Mouse (Mus musculus) cortical plate, adult 2 months (tissue): Measurements from ENCODE around the gene Slx1b. TPM values are rescaled to one million over a fixed set of nuclear protein-coding genes. Genes with fewer than 3 reads are reported as not detected.
"Not testable (repeated sequence)": the region's sequence is repeated elsewhere in the genome, so short reads cannot be mapped to it uniquely, and the experiment has no call there.

Experiments
- H3K27ac ChIP-seq: fragments of 200-500 bp; 2 replicates; pipeline ENCODE4 v1.5.1; 2012; ENCODE audit warnings: low read length, control low read depth, inconsistent platforms; ENCODE audit not compliant: insufficient read depth
- H3K4me1 ChIP-seq: fragments of 200-500 bp; 2 replicates; pipeline ENCODE4 v1.6.1; 2011; ENCODE audit warnings: low read length; ENCODE audit not compliant: control insufficient read depth, insufficient read depth
- H3K4me3 ChIP-seq: fragments of 200-500 bp; 2 replicates; pipeline ENCODE4 v1.5.1; 2011; ENCODE audit warnings: mild to moderate bottlenecking, low read length, control low read depth; ENCODE audit not compliant: insufficient read depth
- CTCF ChIP-seq: fragments of 200-500 bp; IDR thresholded peaks from 2 replicates; pipeline ENCODE4 v1.5.1; 2011; ENCODE audit warnings: mild to moderate bottlenecking, control low read depth, low read length; ENCODE audit not compliant: insufficient read depth; ENCODE audit errors: extremely low read depth
- POLR2A ChIP-seq: fragments of 200-500 bp; IDR thresholded peaks from 2 replicates; pipeline ENCODE4 v1.6.1; 2011; ENCODE audit warnings: mild to moderate bottlenecking, low read length, control low read depth; ENCODE audit not compliant: insufficient read depth; ENCODE audit errors: extremely low read depth
- polyA plus RNA-seq: library from polyadenylated mRNA; depleted of rRNA; stranded (reverse); fragments of >200 nt; gene quantifications from 2 replicates; pipeline ENCODE4 v1.2.3, GENCODE M21; 2012; rRNA removed

The Slx1b gene
- polyA plus RNA-seq, 1 experiment = 31.2 TPM

GRCm38 (mm10) chr7:126644914-126645313 is 50.7 kb downstream of the Slx1b start:
- H3K27ac ChIP-seq = no peak overlapping the region

DNA sequence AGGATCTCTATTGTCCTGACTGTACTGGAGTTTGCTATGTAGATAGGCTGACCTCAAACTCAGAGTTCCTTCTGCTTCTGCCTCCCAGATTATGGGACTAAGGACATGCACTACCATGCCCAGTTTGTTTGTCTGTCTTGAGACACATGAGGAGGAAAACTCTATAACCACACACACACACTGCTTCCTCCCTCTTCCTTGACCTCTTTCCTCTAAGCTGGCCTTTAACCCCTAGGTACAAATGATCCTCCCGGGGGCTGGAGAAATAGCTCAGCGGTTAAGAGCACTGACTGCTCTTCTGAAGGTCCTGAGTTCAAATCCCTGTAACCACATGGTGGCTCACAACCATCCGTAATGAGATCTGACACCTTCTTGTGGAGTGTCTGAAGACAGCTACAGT is 51.2 kb downstream of the Slx1b start:
- Histone ChIP-seq H3K4me3 (no peak overlapping the region), H3K4me1 (no peaks in the 10 kb centered on the region), H3K27ac (no peak overlapping the region)
- TF ChIP-seq CTCF = no peak
- TF ChIP-seq POLR2A = no peak

More at GRCm38 (mm10) chr7:126644914-126645313, 50.7 kb downstream of the Slx1b start:
- Histone ChIP-seq H3K4me1 (no peaks in the 10 kb centered on the region), H3K4me3 (no peak overlapping the region)
- TF ChIP-seq POLR2A (no peak), CTCF (no peak)

DNA sequence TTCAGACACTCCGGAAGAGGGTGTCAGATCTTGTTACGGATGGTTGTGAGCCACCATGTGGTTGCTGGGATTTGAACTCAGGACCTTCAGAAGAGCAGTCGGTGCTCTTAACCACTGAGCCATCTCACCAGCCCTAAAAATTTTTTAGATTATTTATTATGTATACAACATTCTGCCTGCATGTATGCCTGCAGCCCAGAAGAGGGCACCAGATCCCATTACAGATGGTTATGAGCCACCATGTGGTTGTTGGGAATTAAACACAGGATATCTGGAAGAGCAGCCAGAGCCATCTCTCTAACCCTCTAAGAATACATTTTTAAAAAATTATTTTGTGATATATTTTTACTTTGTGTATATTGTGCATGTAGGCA is 52.4 kb downstream of the Slx1b start:
- peak; percentile 48 for TF ChIP-seq CTCF
- H3K27ac ChIP-seq, H3K4me1 ChIP-seq, H3K4me3 ChIP-seq: not testable (repeated sequence)

DNA sequence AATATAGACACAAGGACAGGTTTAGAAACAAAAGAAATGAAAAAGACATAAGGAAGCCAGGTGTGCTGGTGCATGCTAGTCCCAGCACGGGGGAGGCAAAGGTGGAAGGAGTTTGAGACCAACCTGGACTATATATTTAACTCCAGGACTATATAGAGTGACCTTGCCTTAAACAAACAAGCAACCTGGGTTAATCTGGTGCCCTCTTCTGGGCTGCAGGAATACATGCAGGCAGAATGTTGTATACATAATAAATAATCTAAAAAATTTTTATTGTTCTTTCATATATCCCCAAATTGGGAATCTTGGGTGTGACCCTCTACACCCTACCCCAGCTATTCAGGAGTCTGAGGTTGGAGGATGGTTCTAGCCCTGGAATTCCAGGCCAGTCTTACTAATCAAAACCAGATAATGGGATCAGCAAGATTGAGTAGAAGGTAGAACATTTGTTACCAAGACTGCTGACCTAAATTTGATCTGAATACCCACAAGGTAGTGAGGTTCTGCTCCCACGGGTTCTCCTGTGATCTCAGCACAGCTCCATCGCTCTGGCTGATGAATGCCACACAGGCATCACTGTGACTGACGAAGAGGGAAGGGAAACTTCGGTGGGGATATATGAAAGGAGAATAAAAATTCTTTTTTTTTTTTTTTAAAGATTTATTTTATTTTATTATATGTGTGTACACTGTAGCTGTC is 52.9 kb downstream of the Slx1b start:
- TF ChIP-seq POLR2A (no peak), CTCF (no peak)
- no peak overlapping the region for H3K27ac ChIP-seq

More for the DNA sequence above, 52.9 kb downstream of the Slx1b start:
- Histone ChIP-seq H3K4me1 (no peaks in the 10 kb centered on the region), H3K4me3 (no peak overlapping the region)

Other genes with a start within 250 kb of the Slx1b start
- gene Atp2a1, start 232.7 kb downstream of the Slx1b start, polyA plus RNA-seq = 0.52 and 0.57 TPM in 2 replicates
- 63.7 and 66.0 TPM in 2 replicates for gene Sh2b1, start 220.4 kb downstream of the Slx1b start, polyA plus RNA-seq
- gene Tufm, start 208.4 kb downstream of the Slx1b start, polyA plus RNA-seq = 90.1 and 96.8 TPM in 2 replicates
- gene Atxn2l, start 192.3 kb downstream of the Slx1b start, polyA plus RNA-seq = 119 and 129 TPM in 2 replicates
- 102 and 103 TPM in 2 replicates for gene Eif3c, start 129.4 kb downstream of the Slx1b start, polyA plus RNA-seq
- gene Apobr, start 110.8 kb downstream of the Slx1b start, polyA plus RNA-seq = 0.84 and 0.93 TPM in 2 replicates
- gene Cln3, start 110.0 kb downstream of the Slx1b start, polyA plus RNA-seq = 41.8 and 42.3 TPM in 2 replicates
- 0.19 TPM in 1 of 2 replicates, not detected in the other for gene Il27, start 100.8 kb downstream of the Slx1b start, polyA plus RNA-seq
- 21.6 and 23.1 TPM in 2 replicates for gene Nupr1, start 64.9 kb downstream of the Slx1b start, polyA plus RNA-seq
- gene Sgf29, start 46.5 kb downstream of the Slx1b start, polyA plus RNA-seq = 38.1 and 43.4 TPM in 2 replicates
- gene Sult1a1, start 19.4 kb downstream of the Slx1b start, polyA plus RNA-seq = 14.1 and 16.5 TPM in 2 replicates
- gene Bola2, start 383 bp downstream of the Slx1b start, polyA plus RNA-seq = 51.2 and 55.8 TPM in 2 replicates
- 204 and 218 TPM in 2 replicates for gene Coro1a, start 12.0 kb upstream of the Slx1b start, polyA plus RNA-seq
- gene Mapk3, start 63.8 kb upstream of the Slx1b start, polyA plus RNA-seq = 246 and 283 TPM in 2 replicates
- 2.5 and 3.1 TPM in 2 replicates for gene Gdpd3, start 70.5 kb upstream of the Slx1b start, polyA plus RNA-seq
- gene Ypel3, start 81.2 kb upstream of the Slx1b start, polyA plus RNA-seq = 539 and 545 TPM in 2 replicates
- gene Tbx6, start 85.7 kb upstream of the Slx1b start, polyA plus RNA-seq = 1.4 and 1.6 TPM in 2 replicates
- 75.4 and 77.7 TPM in 2 replicates for gene Ppp4c, start 96.7 kb upstream of the Slx1b start, polyA plus RNA-seq
- 108 and 124 TPM in 2 replicates for gene Fam57b, start 101.9 kb upstream of the Slx1b start, polyA plus RNA-seq
- gene 4930451I11Rik, start 135.9 kb upstream of the Slx1b start, polyA plus RNA-seq = 0.67 TPM in 1 of 2 replicates, not detected in the other
- 45.9 and 52.6 TPM in 2 replicates for gene Doc2a, start 151.6 kb upstream of the Slx1b start, polyA plus RNA-seq
- gene Hirip3, start 166.2 kb upstream of the Slx1b start, polyA plus RNA-seq = 58.5 and 69.2 TPM in 2 replicates
- 55.6 and 59.3 TPM in 2 replicates for gene Ino80e, start 166.6 kb upstream of the Slx1b start, polyA plus RNA-seq
- 103 and 104 TPM in 2 replicates for gene Taok2, start 188.9 kb upstream of the Slx1b start, polyA plus RNA-seq
- gene Tmem219, start 227.1 kb upstream of the Slx1b start, polyA plus RNA-seq = 31.9 and 35.9 TPM in 2 replicates
- gene Kctd13, start 233.1 kb upstream of the Slx1b start, polyA plus RNA-seq = 188 and 198 TPM in 2 replicates